Mouse (Mus musculus) ES-Bruce4 (cell line): Measurements from ENCODE around the gene Isca1.

ENCODE experiments used
- CTCF ChIP-seq: IDR thresholded peaks from one replicate; pipeline ENCODE4 v1.8.1; 2011; ENCODE audit warnings: low read depth, low read length
- EP300 ChIP-seq: IDR thresholded peaks from 2 replicates; pipeline ENCODE4 v1.6.1; 2011; ENCODE audit warnings: low read depth, low read length; ENCODE audit not compliant: insufficient read depth
- POLR2A ChIP-seq: IDR thresholded peaks from one replicate; pipeline ENCODE4 v1.8.1; 2011; ENCODE audit warnings: low read length; ENCODE audit not compliant: insufficient read depth

DNA sequence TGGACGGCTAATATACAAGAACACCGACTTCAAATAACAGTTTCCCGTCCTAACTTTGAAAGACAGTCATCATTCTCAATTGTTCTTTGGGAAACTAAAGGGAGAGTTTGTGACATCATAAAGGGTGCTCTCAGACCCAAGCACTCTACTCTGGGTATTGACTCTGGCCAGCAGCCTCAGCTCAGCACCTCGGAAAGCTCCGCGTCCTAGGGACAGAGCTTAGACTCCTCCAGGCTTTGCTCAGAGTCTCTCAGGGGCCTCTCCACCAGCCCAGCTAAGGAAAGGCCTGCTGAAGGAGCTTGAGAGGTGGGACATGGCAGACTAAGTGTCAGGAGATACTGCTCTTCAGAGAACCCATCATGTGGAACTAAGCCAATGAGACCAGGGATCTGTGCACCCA lies 23.4 kb downstream of the Isca1 start:
- TF ChIP-seq EP300: no peak
- TF ChIP-seq CTCF: no peak
- no peak for TF ChIP-seq POLR2A
